Comparison of ENCODE assay signal across 24 mouse cellular contexts in genomic region chr5:120185949-120186348, GRCm38 (mm10).
DNase-seq lines count a peak whose midpoint lies in the region; ATAC-seq and TF ChIP-seq lines count a peak whose summit lies in the region.
"Had no signal": no experiment of that assay in that cellular context is flagged by ENCODE, and none has a peak within 500 bp of the region (broad histone marks: within the 10 kb centered on the region; RNA-seq: fewer than 3 reads in every experiment).

No protein-coding gene starts in this region.

- H3K4me2 ChIP-seq in lung, postnatal 0 days (replicated peaks; ENCODE audit: low read depth, low read length): no peak overlapping the region
- H3K4me2 ChIP-seq: embryonic facial prominence, embryonic 12.5 days; forebrain, embryonic 13.5 days; forebrain, embryonic 15.5 days had no signal

- no peak for TF ChIP-seq EP300 in lung, postnatal 0 days (IDR thresholded peaks at IDR 0.05)

- H3K27me3 ChIP-seq in lung, postnatal 0 days (replicated peaks; ENCODE audit: insufficient read depth, low read length): no peaks in the 10 kb centered on the region
- H3K27me3 ChIP-seq: CH12.LX; embryonic facial prominence, embryonic 12.5 days; forebrain, embryonic 13.5 days; forebrain, embryonic 15.5 days; Patski had no signal

- no peaks in the 10 kb centered on the region for H3K36me3 ChIP-seq in lung, postnatal 0 days (ENCODE audit: insufficient read depth, low read length)
- H3K36me3 ChIP-seq: forebrain, embryonic 15.5 days had no signal

- no peak for TF ChIP-seq CTCF in lung, postnatal 0 days (IDR thresholded peaks at IDR 0.05)

- no peak overlapping the region for H3K9ac ChIP-seq in lung, postnatal 0 days (replicated peaks; ENCODE audit: low read depth)
- H3K9ac ChIP-seq: embryonic facial prominence, embryonic 12.5 days; forebrain, embryonic 13.5 days; forebrain, embryonic 15.5 days; forebrain, postnatal 0 days had no signal

- H3K27ac ChIP-seq in lung, postnatal 0 days (ENCODE audit: low read length): no peak overlapping the region
- H3K27ac ChIP-seq: embryonic facial prominence, embryonic 10.5 days; embryonic facial prominence, embryonic 12.5 days; forebrain, embryonic 13.5 days; forebrain, embryonic 15.5 days had no signal

- DNase-seq in cerebellum, adult 9-10 months: peak; percentile 26
- no peak for DNase-seq in cerebellum, adult 18-20 months
- no peak for DNase-seq in lung, postnatal 0 days (ENCODE audit: low spot score)
- DNase-seq in lung, adult 18-20 months: no peak
- peak; percentile 15 for DNase-seq in lung, postnatal 14 days
- DNase-seq in lung, postnatal 25 days (ENCODE audit: low spot score): no peak
- DNase-seq: adrenal gland, adult 8-10 months; adrenal gland, postnatal 14 days; adrenal gland, postnatal 36 days; B cell, adult 2 months; cerebellum, adult 11-12 months; cerebellum, adult 8-10 months; cerebellum, postnatal 10 days; cerebellum, postnatal 25 days; forebrain, postnatal 0 days had no signal

- no peak overlapping the region for H3K4me3 ChIP-seq in lung, postnatal 0 days (ENCODE audit: low read depth, low read length)
- H3K4me3 ChIP-seq: embryonic facial prominence, embryonic 10.5 days; embryonic facial prominence, embryonic 12.5 days; forebrain, embryonic 13.5 days; forebrain, embryonic 15.5 days had no signal

- 79% methylated on average over 10 of the region's 10 CpGs for WGBS in lung, postnatal 0 days

- H3K4me1 ChIP-seq in lung, postnatal 0 days (ENCODE audit: insufficient read depth, low read depth, low read length): no peaks in the 10 kb centered on the region

- ATAC-seq in lung, postnatal 0 days: peak; percentile 23; the same call in 1 of the 2 replicates
- ATAC-seq: activated CD4-positive, CD25-positive, alpha-beta regulatory T cell, adult 4 months; CD4-positive, CD25-positive, alpha-beta regulatory T cell, adult 4 months; forebrain, embryonic 13.5 days; forebrain, embryonic 15.5 days; forebrain, postnatal 0 days; Patski had no signal

- H3K9me3 ChIP-seq in lung, postnatal 0 days (ENCODE audit: low read length): no peaks in the 10 kb centered on the region
- H3K9me3 ChIP-seq: embryonic facial prominence, embryonic 10.5 days; embryonic facial prominence, embryonic 12.5 days; forebrain, embryonic 13.5 days; forebrain, embryonic 15.5 days; G1E had no signal

Comparison
In these comparisons a context has a peak if more than half of its experiments do, and no peak if none do; other contexts are left out.
1. DNase-seq: peak in cerebellum, adult 9-10 months (single experiment) and lung, postnatal 14 days (single experiment); none in cerebellum, adult 18-20 months (0 of 2), lung, postnatal 0 days (single experiment), lung, adult 18-20 months (0 of 2) and lung, postnatal 25 days (single experiment).